Mouse (Mus musculus): ENCODE results near the gene Rc3h2.

GRCm38 (mm10) chr2:37380189-37380588 lies 42.5 kb downstream of the Rc3h2 start:
- TF ChIP-seq CTCF (IDR thresholded peaks at IDR 0.05; ENCODE audit: low read depth) = peak; percentile 69
- no peak for TF ChIP-seq EP300 (IDR thresholded peaks at IDR 0.05; ENCODE audit: low read depth)

All from heart, postnatal 0 days (tissue).